Mouse (Mus musculus): Measurements from ENCODE around the gene Psmb3. TPM values are rescaled to one million over a fixed set of nuclear protein-coding genes. Genes with fewer than 3 reads are reported as not detected.

Gene Psmb3
- polyA plus RNA-seq, 1 experiment from 2014 or later: 525 TPM

GRCm38 (mm10) chr11:97685613-97686321 lies 17.4 kb upstream of the Psmb3 start, which contains the start of gene Cisd3:
Cisd3 (plus strand) TSS chr11:97685826.
- peak within 1 kb of the TSS; percentile 35 for H3K4me3 ChIP-seq (ENCODE audit: low read length)
- H3K27me3 ChIP-seq (ENCODE audit: control insufficient read depth, insufficient read depth, low read length): no peaks in the 10 kb centered on the region
- H3K36me3 ChIP-seq (ENCODE audit: control insufficient read depth, insufficient read depth, low read length): peaks cover 49% of the 10 kb centered on the region
- WGBS: under 1% methylated on average over 43 of the region's 43 CpGs
- no peaks in the 10 kb centered on the region for H3K9me3 ChIP-seq (ENCODE audit: control insufficient read depth, low read length)
- H3K4me1 ChIP-seq (ENCODE audit: control insufficient read depth, insufficient read depth, low read length): peaks cover 21% of the 10 kb centered on the region
- peak; percentile 87 for ATAC-seq (ENCODE audit: low FRiP score, low TSS enrichment)
- peak within 1 kb of the TSS; percentile 51 for H3K27ac ChIP-seq (ENCODE audit: low read depth, low read length)
- H3K9ac ChIP-seq (ENCODE audit: low read depth, low read length): peak within 1 kb of the TSS; percentile 45
- H3K4me2 ChIP-seq (replicated peaks; ENCODE audit: low read depth, low read length): peak within 1 kb of the TSS; percentile 56

- Histone ChIP-seq H3K27me3 (ENCODE audit: control insufficient read depth, insufficient read depth, low read length) (no peaks in the 10 kb centered on the region), H3K4me3 (ENCODE audit: low read length) (peak overlapping the region; percentile 35), H3K27ac (ENCODE audit: low read depth, low read length) (peak overlapping the region; percentile 26; the same call in 1 of the 2 replicates), H3K4me2 (replicated peaks; ENCODE audit: low read depth, low read length) (peak overlapping the region; percentile 56), H3K9ac (ENCODE audit: low read depth, low read length) (peak overlapping the region; percentile 42), H3K4me1 (ENCODE audit: control insufficient read depth, insufficient read depth, low read length) (peaks cover 21% of the 10 kb centered on the region), H3K9me3 (ENCODE audit: control insufficient read depth, low read length) (no peaks in the 10 kb centered on the region), H3K36me3 (ENCODE audit: control insufficient read depth, insufficient read depth, low read length) (peaks cover 50% of the 10 kb centered on the region)
- WGBS: 66% methylated on average over 11 of the region's 11 CpGs
- ATAC-seq (ENCODE audit: low FRiP score, low TSS enrichment): no peak
These were observed 16.8 kb upstream of the Psmb3 start for GRCm38 (mm10) chr11:97686322-97686908.

- Histone ChIP-seq H3K36me3 (ENCODE audit: control insufficient read depth, insufficient read depth, low read length) (peaks cover 50% of the 10 kb centered on the region), H3K4me2 (replicated peaks; ENCODE audit: low read depth, low read length) (0 out of 2 replicates have a peak overlapping the region, but pooled peaks have one; percentile 56), H3K9ac (ENCODE audit: low read depth, low read length) (no peak overlapping the region), H3K27me3 (ENCODE audit: control insufficient read depth, insufficient read depth, low read length) (no peaks in the 10 kb centered on the region), H3K4me1 (ENCODE audit: control insufficient read depth, insufficient read depth, low read length) (peaks cover 21% of the 10 kb centered on the region), H3K27ac (ENCODE audit: low read depth, low read length) (no peak overlapping the region), H3K9me3 (ENCODE audit: control insufficient read depth, low read length) (no peaks in the 10 kb centered on the region), H3K4me3 (ENCODE audit: low read length) (no peak overlapping the region)
- WGBS: 76% methylated on average over 3 of the region's 3 CpGs
- ATAC-seq (ENCODE audit: low FRiP score, low TSS enrichment): no peak
These were observed 16.1 kb upstream of the Psmb3 start for GRCm38 (mm10) chr11:97687061-97687460.

GRCm38 (mm10) chr11:97689861-97690260 lies 13.3 kb upstream of the Psmb3 start:
- WGBS: 26% methylated on average over 10 of the region's 10 CpGs
- H3K36me3 ChIP-seq (ENCODE audit: control insufficient read depth, insufficient read depth, low read length): peaks cover 50% of the 10 kb centered on the region

GRCm38 (mm10) chr11:97694435-97694834 lies 8.8 kb upstream of the Psmb3 start:
- Histone ChIP-seq H3K36me3 (ENCODE audit: control insufficient read depth, insufficient read depth, low read length) (peaks cover 36% of the 10 kb centered on the region), H3K4me1 (ENCODE audit: control insufficient read depth, insufficient read depth, low read length) (peaks cover 39% of the 10 kb centered on the region), H3K9ac (ENCODE audit: low read depth, low read length) (no peak overlapping the region), H3K9me3 (ENCODE audit: control insufficient read depth, low read length) (no peaks in the 10 kb centered on the region), H3K4me2 (replicated peaks; ENCODE audit: low read depth, low read length) (no peak overlapping the region), H3K27ac (ENCODE audit: low read depth, low read length) (no peak overlapping the region), H3K4me3 (ENCODE audit: low read length) (no peak overlapping the region), H3K27me3 (ENCODE audit: control insufficient read depth, insufficient read depth, low read length) (no peaks in the 10 kb centered on the region)
- 76% methylated on average over 4 of the region's 4 CpGs for WGBS
- ATAC-seq (ENCODE audit: low FRiP score, low TSS enrichment): no peak

More at GRCm38 (mm10) chr11:97689861-97690260, 13.3 kb upstream of the Psmb3 start:
- no peak for ATAC-seq (ENCODE audit: low FRiP score, low TSS enrichment)
- no peaks in the 10 kb centered on the region for H3K9me3 ChIP-seq (ENCODE audit: control insufficient read depth, low read length)
- H3K27ac ChIP-seq (ENCODE audit: low read depth, low read length): no peak overlapping the region
- H3K27me3 ChIP-seq (ENCODE audit: control insufficient read depth, insufficient read depth, low read length): no peaks in the 10 kb centered on the region
- peaks cover 19% of the 10 kb centered on the region for H3K4me1 ChIP-seq (ENCODE audit: control insufficient read depth, insufficient read depth, low read length)
- no peak overlapping the region for H3K9ac ChIP-seq (ENCODE audit: low read depth, low read length)
- H3K4me2 ChIP-seq (replicated peaks; ENCODE audit: low read depth, low read length): no peak overlapping the region
- H3K4me3 ChIP-seq (ENCODE audit: low read length): no peak overlapping the region

GRCm38 (mm10) chr11:97694921-97695711 lies 8.1 kb upstream of the Psmb3 start:
- ATAC-seq (ENCODE audit: low FRiP score, low TSS enrichment): no peak
- Histone ChIP-seq H3K36me3 (ENCODE audit: control insufficient read depth, insufficient read depth, low read length) (peaks cover 32% of the 10 kb centered on the region), H3K9me3 (ENCODE audit: control insufficient read depth, low read length) (no peaks in the 10 kb centered on the region), H3K9ac (ENCODE audit: low read depth, low read length) (no peak overlapping the region), H3K27me3 (ENCODE audit: control insufficient read depth, insufficient read depth, low read length) (no peaks in the 10 kb centered on the region), H3K4me1 (ENCODE audit: control insufficient read depth, insufficient read depth, low read length) (peaks cover 39% of the 10 kb centered on the region), H3K4me2 (replicated peaks; ENCODE audit: low read depth, low read length) (0 out of 2 replicates have a peak overlapping the region, but pooled peaks have one; percentile 5), H3K27ac (ENCODE audit: low read depth, low read length) (no peak overlapping the region), H3K4me3 (ENCODE audit: low read length) (no peak overlapping the region)
- WGBS: 65% methylated on average over 17 of the region's 17 CpGs

- Histone ChIP-seq H3K9ac (ENCODE audit: low read depth, low read length) (0 out of 2 replicates have a peak overlapping the region, but pooled peaks have one; percentile 23), H3K4me3 (ENCODE audit: low read length) (no peak overlapping the region), H3K27ac (ENCODE audit: low read depth, low read length) (no peak overlapping the region), H3K4me1 (ENCODE audit: control insufficient read depth, insufficient read depth, low read length) (peaks cover 39% of the 10 kb centered on the region), H3K27me3 (ENCODE audit: control insufficient read depth, insufficient read depth, low read length) (no peaks in the 10 kb centered on the region), H3K4me2 (replicated peaks; ENCODE audit: low read depth, low read length) (peak overlapping the region; percentile 19; the same call in 1 of the 2 replicates), H3K36me3 (ENCODE audit: control insufficient read depth, insufficient read depth, low read length) (peaks cover 24% of the 10 kb centered on the region), H3K9me3 (ENCODE audit: control insufficient read depth, low read length) (no peaks in the 10 kb centered on the region)
- 37% methylated on average over 9 of the region's 9 CpGs for WGBS
- no peak for ATAC-seq (ENCODE audit: low FRiP score, low TSS enrichment)
These were observed 7.3 kb upstream of the Psmb3 start for GRCm38 (mm10) chr11:97695712-97696401.

GRCm38 (mm10) chr11:97696669-97697068 lies 6.5 kb upstream of the Psmb3 start:
- Histone ChIP-seq H3K4me3 (ENCODE audit: low read length) (no peak overlapping the region), H3K4me2 (replicated peaks; ENCODE audit: low read depth, low read length) (no peak overlapping the region), H3K36me3 (ENCODE audit: control insufficient read depth, insufficient read depth, low read length) (peaks cover 16% of the 10 kb centered on the region), H3K9me3 (ENCODE audit: control insufficient read depth, low read length) (no peaks in the 10 kb centered on the region), H3K27ac (ENCODE audit: low read depth, low read length) (no peak overlapping the region), H3K9ac (ENCODE audit: low read depth, low read length) (no peak overlapping the region), H3K4me1 (ENCODE audit: control insufficient read depth, insufficient read depth, low read length) (peaks cover 45% of the 10 kb centered on the region), H3K27me3 (ENCODE audit: control insufficient read depth, insufficient read depth, low read length) (no peaks in the 10 kb centered on the region)
- no peak for ATAC-seq (ENCODE audit: low FRiP score, low TSS enrichment)
- 66% methylated on average over 8 of the region's 8 CpGs for WGBS

Data from kidney, embryonic 14.5 days (tissue).